Comparison of ENCODE assay signal across 8 mouse cellular contexts in genomic region chr6:128425046-128425445, GRCm38 (mm10). TPM values are rescaled to one million over a fixed set of nuclear protein-coding genes. Genes with fewer than 3 reads are reported as not detected.
A peak's percentile ranks its signal among the peaks of the same experiment; 100 is the strongest.
DNase-seq lines count a peak whose midpoint lies in the region; ATAC-seq and TF ChIP-seq lines count a peak whose summit lies in the region.

No protein-coding gene starts in this region.

- peak overlapping the region; percentile 99 for H3K27ac ChIP-seq in layer of hippocampus, adult 2 months
- no peak overlapping the region; the same call in 1 of the 2 replicates for H3K27ac ChIP-seq in embryonic facial prominence, embryonic 11.5 days (replicated peaks; ENCODE audit: low read depth, low read length)
- H3K27ac ChIP-seq in hindbrain, embryonic 15.5 days (replicated peaks) = peak overlapping the region; percentile 100
- peak overlapping the region; percentile 99 for H3K27ac ChIP-seq in midbrain, embryonic 16.5 days (ENCODE audit: low read length)

- peak overlapping the region; percentile 34; the same call in 1 of the 2 replicates for H3K9ac ChIP-seq in embryonic facial prominence, embryonic 11.5 days (replicated peaks; ENCODE audit: low read length)
- peak overlapping the region; percentile 86 for H3K9ac ChIP-seq in hindbrain, embryonic 15.5 days
- peak overlapping the region; percentile 80 for H3K9ac ChIP-seq in midbrain, embryonic 16.5 days (ENCODE audit: low read depth, low read length)

- 22% methylated on average over 9 of the region's 9 CpGs for WGBS in embryonic facial prominence, embryonic 11.5 days
- WGBS in hindbrain, embryonic 15.5 days = 22% methylated on average over 9 of the region's 9 CpGs
- WGBS in midbrain, embryonic 16.5 days = 22% methylated on average over 9 of the region's 9 CpGs

- no peak for ATAC-seq in embryonic facial prominence, embryonic 11.5 days (replicated peaks; ENCODE audit: insufficient number of reproducible peaks, low FRiP score, low TSS enrichment, low read depth)
- 0 out of 2 replicates have a peak, but pooled peaks have one; percentile 4 for ATAC-seq in hindbrain, embryonic 15.5 days (ENCODE audit: low FRiP score, low read depth)
- ATAC-seq in midbrain, embryonic 16.5 days = peak; percentile 4; the same call in 1 of the 2 replicates

- H3K36me3 ChIP-seq in embryonic facial prominence, embryonic 11.5 days (replicated peaks; ENCODE audit: control insufficient read depth, insufficient read depth, low read depth, low read length) = peaks cover 3% of the 10 kb centered on the region
- H3K36me3 ChIP-seq in hindbrain, embryonic 15.5 days = peaks cover 17% of the 10 kb centered on the region
- peaks cover 9% of the 10 kb centered on the region for H3K36me3 ChIP-seq in midbrain, embryonic 16.5 days (ENCODE audit: control insufficient read depth, insufficient read depth, low read length)

- peak overlapping the region; percentile 85 for H3K4me3 ChIP-seq in layer of hippocampus, adult 2 months
- H3K4me3 ChIP-seq in embryonic facial prominence, embryonic 11.5 days (ENCODE audit: low read depth, low read length) = peak overlapping the region; percentile 54
- peak overlapping the region; percentile 70 for H3K4me3 ChIP-seq in hindbrain, embryonic 15.5 days
- peak overlapping the region; percentile 60 for H3K4me3 ChIP-seq in midbrain, embryonic 16.5 days (ENCODE audit: low read depth, low read length)

- H3K9me3 ChIP-seq in embryonic facial prominence, embryonic 11.5 days (replicated peaks; ENCODE audit: control insufficient read depth, low read length) = no peaks in the 10 kb centered on the region
- no peaks in the 10 kb centered on the region for H3K9me3 ChIP-seq in hindbrain, embryonic 15.5 days
- H3K9me3 ChIP-seq in midbrain, embryonic 16.5 days (replicated peaks; ENCODE audit: control insufficient read depth, low read length, poor library complexity, severe bottlenecking) = no peaks in the 10 kb centered on the region

- no peak for TF ChIP-seq CTCF in layer of hippocampus, adult 2 months (conservative IDR thresholded peaks at IDR 0.05)

- H3K27me3 ChIP-seq in embryonic facial prominence, embryonic 11.5 days (ENCODE audit: control insufficient read depth, insufficient read depth, low read length) = no peaks in the 10 kb centered on the region
- no peaks in the 10 kb centered on the region for H3K27me3 ChIP-seq in hindbrain, embryonic 15.5 days
- no peaks in the 10 kb centered on the region for H3K27me3 ChIP-seq in midbrain, embryonic 16.5 days (ENCODE audit: control insufficient read depth, insufficient read depth, low read depth, low read length)

- DNase-seq in layer of hippocampus, adult 2 months (ENCODE audit: low spot score in 2 of 2) = no peak
- no peak for DNase-seq in layer of hippocampus, postnatal 25 days (ENCODE audit: extremely low spot score in 1 of 2, low spot score in 1 of 2)
- no peak for DNase-seq in embryonic facial prominence, embryonic 11.5 days (ENCODE audit: low spot score)
- no peak for DNase-seq in layer of hippocampus, adult 8-10 months (ENCODE audit: low spot score in 2 of 2)
- no peak for DNase-seq in B cell, adult 2 months
- DNase-seq in adrenal gland, postnatal 14 days = no peak

- H3K4me2 ChIP-seq in embryonic facial prominence, embryonic 11.5 days (ENCODE audit: low read depth, low read length) = peak overlapping the region; percentile 42
- H3K4me2 ChIP-seq in hindbrain, embryonic 15.5 days = peak overlapping the region; percentile 72
- peak overlapping the region; percentile 73 for H3K4me2 ChIP-seq in midbrain, embryonic 16.5 days (ENCODE audit: low read length)

- H3K4me1 ChIP-seq in embryonic facial prominence, embryonic 11.5 days (ENCODE audit: control insufficient read depth, insufficient read depth, low read length) = no peaks in the 10 kb centered on the region
- peaks cover 8% of the 10 kb centered on the region for H3K4me1 ChIP-seq in hindbrain, embryonic 15.5 days (replicated peaks)
- H3K4me1 ChIP-seq in midbrain, embryonic 16.5 days (ENCODE audit: control insufficient read depth, insufficient read depth, low read length) = peaks cover 3% of the 10 kb centered on the region; the same call in 1 of the 2 replicates

RNA-seq across cellular contexts. Expression of gene Itfg2, which starts 0.3 kb away (rescaled TPM):
- total RNA-seq in layer of hippocampus, adult 2 months (2021) = 10 to 100 TPM; 23.8 to 28.6 TPM
- total RNA-seq in layer of hippocampus, postnatal 25 days (2021) = 10 to 100 TPM; 19.8 to 25.3 TPM
- polyA plus RNA-seq in embryonic facial prominence, embryonic 11.5 days (2014; fragmentation: Nextera tagmentation; extraction: Ambion mirVana) = 26.9 and 28.1 TPM in 2 replicates
- 43.9 and 45.2 TPM in 2 replicates for polyA plus RNA-seq in hindbrain, embryonic 15.5 days (2015; fragmentation: Nextera tagmentation; extraction: Ambion mirVana)
- 46.4 and 48.8 TPM in 2 replicates for polyA plus RNA-seq in midbrain, embryonic 16.5 days (2015; fragmentation: Nextera tagmentation; extraction: Ambion mirVana)
- total RNA-seq in layer of hippocampus, adult 8-10 months (2022) = 10 to 100 TPM; 27.9 to 35.5 (median 29.1) TPM
- total RNA-seq in adrenal gland, postnatal 14 days (2021) = 21.6 and 35.8 TPM in 2 replicates

RNA-seq across cellular contexts. Expression of gene Fkbp4, which starts 13.4 kb away (rescaled TPM):
- 100 to 1,000 TPM; 105 to 115 TPM for total RNA-seq in layer of hippocampus, adult 2 months (2021)
- 100 to 1,000 TPM; 107 to 120 TPM for total RNA-seq in layer of hippocampus, postnatal 25 days (2021)
- polyA plus RNA-seq in embryonic facial prominence, embryonic 11.5 days (2014; fragmentation: Nextera tagmentation; extraction: Ambion mirVana) = 612 and 615 TPM in 2 replicates
- 338 and 368 TPM in 2 replicates for polyA plus RNA-seq in hindbrain, embryonic 15.5 days (2015; fragmentation: Nextera tagmentation; extraction: Ambion mirVana)
- 357 and 394 TPM in 2 replicates for polyA plus RNA-seq in midbrain, embryonic 16.5 days (2015; fragmentation: Nextera tagmentation; extraction: Ambion mirVana)
- 100 to 1,000 TPM; 101 to 133 (median 115) TPM for total RNA-seq in layer of hippocampus, adult 8-10 months (2022)
- total RNA-seq in adrenal gland, postnatal 14 days (2021) = 198 and 230 TPM in 2 replicates

RNA-seq across cellular contexts. Expression of gene Nrip2, which starts 25.9 kb away (rescaled TPM):
- total RNA-seq in layer of hippocampus, adult 2 months (2021) = 10 to 100 TPM; 18.4 to 20.3 TPM
- 10 to 100 TPM; 15.6 to 18.6 TPM for total RNA-seq in layer of hippocampus, postnatal 25 days (2021)
- 1.6 and 2.0 TPM in 2 replicates for polyA plus RNA-seq in embryonic facial prominence, embryonic 11.5 days (2014; fragmentation: Nextera tagmentation; extraction: Ambion mirVana)
- 9.8 and 10.4 TPM in 2 replicates for polyA plus RNA-seq in hindbrain, embryonic 15.5 days (2015; fragmentation: Nextera tagmentation; extraction: Ambion mirVana)
- polyA plus RNA-seq in midbrain, embryonic 16.5 days (2015; fragmentation: Nextera tagmentation; extraction: Ambion mirVana) = 10.7 and 13.6 TPM in 2 replicates
- 10 to 100 TPM; 16.0 to 19.6 (median 17.5) TPM for total RNA-seq in layer of hippocampus, adult 8-10 months (2022)
- 2.7 and 2.9 TPM in 2 replicates for total RNA-seq in adrenal gland, postnatal 14 days (2021)

RNA-seq across cellular contexts. Expression of gene Gm44596, which starts 49.7 kb away (rescaled TPM):
- total RNA-seq in layer of hippocampus, adult 2 months (2021) = not detected
- not detected for total RNA-seq in layer of hippocampus, postnatal 25 days (2021)
- polyA plus RNA-seq in embryonic facial prominence, embryonic 11.5 days (2014; fragmentation: Nextera tagmentation; extraction: Ambion mirVana) = not detected in 2 replicates
- not detected in 2 replicates for polyA plus RNA-seq in hindbrain, embryonic 15.5 days (2015; fragmentation: Nextera tagmentation; extraction: Ambion mirVana)
- polyA plus RNA-seq in midbrain, embryonic 16.5 days (2015; fragmentation: Nextera tagmentation; extraction: Ambion mirVana) = not detected in 2 replicates
- not detected for total RNA-seq in layer of hippocampus, adult 8-10 months (2022)
- not detected in 2 replicates for total RNA-seq in adrenal gland, postnatal 14 days (2021)

RNA-seq across cellular contexts. Expression of gene Tex52, which starts 49.8 kb away (rescaled TPM):
- 1 to 10 TPM; 1.3 to 1.5 TPM for total RNA-seq in layer of hippocampus, adult 2 months (2021)
- 1 to 10 TPM in 1 of 2 experiments, under 1 TPM in 1; 0.94 to 1.2 TPM for total RNA-seq in layer of hippocampus, postnatal 25 days (2021)
- polyA plus RNA-seq in embryonic facial prominence, embryonic 11.5 days (2014; fragmentation: Nextera tagmentation; extraction: Ambion mirVana) = 0.31 and 0.36 TPM in 2 replicates
- 0.26 and 0.39 TPM in 2 replicates for polyA plus RNA-seq in hindbrain, embryonic 15.5 days (2015; fragmentation: Nextera tagmentation; extraction: Ambion mirVana)
- 0.70 and 0.83 TPM in 2 replicates for polyA plus RNA-seq in midbrain, embryonic 16.5 days (2015; fragmentation: Nextera tagmentation; extraction: Ambion mirVana)
- 1 to 10 TPM; 1.7 to 3.3 (median 2.5) TPM for total RNA-seq in layer of hippocampus, adult 8-10 months (2022)
- not detected in 2 replicates for total RNA-seq in adrenal gland, postnatal 14 days (2021)

Comparison
In these comparisons a context has a peak if more than half of its experiments do, and no peak if none do; other contexts are left out.
1. H3K9ac ChIP-seq: peak in every context shown above with its lines; median percentile 86 in hindbrain, embryonic 15.5 days; 80 in midbrain, embryonic 16.5 days; 34 in embryonic facial prominence, embryonic 11.5 days.